Mouse (Mus musculus) lung, embryonic 16.5 days (tissue): ENCODE results near the gene Sf3b3. TPM values are rescaled to one million over a fixed set of nuclear protein-coding genes. Genes with fewer than 3 reads are reported as not detected.

Source experiments
- ATAC-seq: fragments of 200-750 bp; cut with Nextera tagmentation; 2 replicates; pipeline ENCODE4 v1.8.0; 2017; ENCODE audit warnings: low read depth, mild to moderate bottlenecking, moderate library complexity
- H3K27ac ChIP-seq: fragments of 300-500 bp; sonication (generic); 2 replicates; pipeline ENCODE4 v1.5.1; 2014; ENCODE audit warnings: mild to moderate bottlenecking, control low read depth, low read length
- H3K27me3 ChIP-seq: fragments of 300-500 bp; sonication (generic); 2 replicates; pipeline ENCODE4 v1.6.1; 2014; ENCODE audit warnings: low read depth, low read length, mixed read lengths; ENCODE audit not compliant: control insufficient read depth, insufficient read depth
- H3K36me3 ChIP-seq: fragments of 300-500 bp; sonication (generic); 2 replicates; pipeline ENCODE4 v1.6.1; 2014; ENCODE audit warnings: low read length; ENCODE audit not compliant: control insufficient read depth, insufficient read depth
- H3K4me1 ChIP-seq: fragments of 300-500 bp; sonication (generic); replicated peaks from 2 replicates; pipeline ENCODE4 v1.6.1; 2014; ENCODE audit warnings: low read length, mixed read lengths; ENCODE audit not compliant: control insufficient read depth, insufficient read depth
- H3K4me2 ChIP-seq: fragments of 300-500 bp; sonication (generic); 2 replicates; pipeline ENCODE4 v1.6.1; 2014; ENCODE audit warnings: low read depth, low read length, control low read depth
- H3K4me3 ChIP-seq: fragments of 300-500 bp; sonication (generic); 2 replicates; pipeline ENCODE4 v1.5.1; 2014; ENCODE audit warnings: mild to moderate bottlenecking, low read length, control low read depth
- H3K9ac ChIP-seq: fragments of 300-500 bp; sonication (generic); 2 replicates; pipeline ENCODE4 v1.6.1; 2014; ENCODE audit warnings: low read length, control low read depth
- H3K9me3 ChIP-seq: fragments of 300-500 bp; sonication (generic); 2 replicates; pipeline ENCODE4 v1.6.1; 2016; ENCODE audit warnings: low read length; ENCODE audit not compliant: control insufficient read depth
- WGBS: fragments of 180-500 bp; shearing (Covaris S2); extraction: QIAGEN DNeasy Blood & Tissue Kit; methylation state at CpG from one replicate; pipeline ENCODE4 v1.1.7; 2014; 5-methylcytosine and 5-hydroxymethylcytosine counted together
- polyA plus RNA-seq: library from polyadenylated mRNA; unstranded; fragments of >200 nt; fragmentation: Nextera tagmentation; extraction: Ambion mirVana; gene quantifications from 2 replicates; pipeline ENCODE4 v1.2.1, GENCODE M21; 2015

Sf3b3 gene
- polyA plus RNA-seq: 132 and 140 TPM in 2 replicates

- Histone ChIP-seq H3K4me3 (peak within 1 kb of the TSS; percentile 69), H3K4me1 (peaks cover 21% of the 10 kb centered on the region), H3K9ac (peak within 1 kb of the TSS; percentile 92), H3K9me3 (no peaks in the 10 kb centered on the region), H3K27me3 (no peaks in the 10 kb centered on the region), H3K36me3 (peaks cover 27% of the 10 kb centered on the region), H3K27ac (peak within 1 kb of the TSS; percentile 75), H3K4me2 (peak within 1 kb of the TSS; percentile 85)
- WGBS: under 1% methylated on average over 53 of the region's 53 CpGs
- peak; percentile 89 for ATAC-seq
These were observed at the start of gene Sf3b3, which contains the start of gene Cog4 for GRCm38 (mm10) chr8:110846405-110847170. Sf3b3 (minus strand) TSS chr8:110846787. Cog4 (plus strand) TSS chr8:110846600.

DNA sequence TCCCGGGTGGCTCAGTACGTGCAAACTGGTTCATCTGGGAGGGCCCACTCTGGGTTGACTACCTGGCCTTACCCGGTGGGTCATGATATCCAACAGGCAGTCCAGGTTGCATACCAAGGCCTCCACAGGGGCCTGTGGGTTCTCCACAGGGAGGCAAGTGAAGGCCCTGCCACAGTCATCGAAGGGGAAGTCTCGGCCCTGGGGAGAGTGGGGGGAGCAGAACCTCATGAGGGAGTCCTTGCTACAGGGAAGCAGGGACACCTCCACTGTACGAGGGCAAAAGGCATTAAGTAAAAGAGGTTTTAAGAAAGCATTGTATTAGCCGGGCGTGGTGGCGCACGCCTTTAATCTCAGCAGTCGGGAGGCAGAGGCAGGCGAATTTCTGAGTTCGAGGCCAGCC, 49.2 kb upstream of the Sf3b3 start:
- 87% methylated on average over 13 of the region's 13 CpGs for WGBS
- H3K4me1 ChIP-seq: no peaks in the 10 kb centered on the region
- no peak overlapping the region for H3K4me2 ChIP-seq
- no peak overlapping the region for H3K9ac ChIP-seq
- no peaks in the 10 kb centered on the region; the same call in 1 of the 2 replicates for H3K36me3 ChIP-seq
- no peak for ATAC-seq
- no peak overlapping the region for H3K4me3 ChIP-seq
- H3K9me3 ChIP-seq: no peaks in the 10 kb centered on the region
- no peaks in the 10 kb centered on the region for H3K27me3 ChIP-seq
- no peak overlapping the region for H3K27ac ChIP-seq

- WGBS: 71% methylated on average over 9 of the region's 9 CpGs
- no peaks in the 10 kb centered on the region for H3K9me3 ChIP-seq
- H3K27me3 ChIP-seq: no peaks in the 10 kb centered on the region
- no peak overlapping the region for H3K27ac ChIP-seq
- no peak overlapping the region for H3K9ac ChIP-seq
- H3K4me1 ChIP-seq: no peaks in the 10 kb centered on the region
- H3K4me3 ChIP-seq: no peak overlapping the region
- ATAC-seq: no peak
- no peak overlapping the region for H3K4me2 ChIP-seq
- H3K36me3 ChIP-seq: no peaks in the 10 kb centered on the region; the same call in 1 of the 2 replicates
These were observed 48.7 kb upstream of the Sf3b3 start for GRCm38 (mm10) chr8:110895254-110895653.

GRCm38 (mm10) chr8:110894851-110895250, 48.3 kb upstream of the Sf3b3 start:
- no peak overlapping the region for H3K4me3 ChIP-seq
- WGBS: 78% methylated on average over 10 of the region's 10 CpGs
- H3K9me3 ChIP-seq: no peaks in the 10 kb centered on the region
- H3K4me2 ChIP-seq: no peak overlapping the region
- H3K9ac ChIP-seq: no peak overlapping the region
- ATAC-seq: no peak
- H3K36me3 ChIP-seq: no peaks in the 10 kb centered on the region; the same call in 1 of the 2 replicates
- H3K4me1 ChIP-seq: no peaks in the 10 kb centered on the region
- no peak overlapping the region for H3K27ac ChIP-seq
- H3K27me3 ChIP-seq: no peaks in the 10 kb centered on the region

DNA sequence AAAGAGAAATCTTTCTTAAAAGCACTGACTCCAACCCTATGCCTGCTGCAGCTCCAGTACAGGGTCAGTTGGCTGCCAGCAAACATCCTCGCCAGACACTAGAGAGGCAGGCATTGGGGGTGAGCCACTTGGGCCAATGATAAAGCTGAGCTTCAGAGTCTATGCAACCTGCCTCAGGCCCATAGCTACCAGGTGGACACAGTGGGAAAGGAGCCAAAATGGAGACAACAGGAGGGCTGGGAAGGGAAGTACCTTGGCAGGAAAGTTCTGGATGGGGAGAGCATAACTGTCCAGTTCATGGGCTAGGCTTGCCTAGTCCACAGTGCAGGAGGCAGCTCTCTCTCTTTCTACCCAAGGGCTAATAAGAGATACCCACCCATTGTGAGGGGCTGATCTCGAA, 46.3 kb upstream of the Sf3b3 start:
- Histone ChIP-seq H3K27me3 (no peaks in the 10 kb centered on the region), H3K4me3 (no peak overlapping the region), H3K9me3 (no peaks in the 10 kb centered on the region), H3K4me2 (no peak overlapping the region), H3K9ac (no peak overlapping the region), H3K4me1 (no peaks in the 10 kb centered on the region), H3K36me3 (no peaks in the 10 kb centered on the region; the same call in 1 of the 2 replicates), H3K27ac (no peak overlapping the region)
- ATAC-seq: no peak
- 81% methylated on average over 2 of the region's 2 CpGs for WGBS

- Histone ChIP-seq H3K27ac (no peak overlapping the region), H3K9me3 (no peaks in the 10 kb centered on the region), H3K27me3 (no peaks in the 10 kb centered on the region), H3K4me3 (no peak overlapping the region), H3K9ac (no peak overlapping the region), H3K4me2 (no peak overlapping the region), H3K4me1 (no peaks in the 10 kb centered on the region), H3K36me3 (peaks cover 3% of the 10 kb centered on the region; the same call in 1 of the 2 replicates)
- 82% methylated on average over 7 of the region's 7 CpGs for WGBS
- ATAC-seq: no peak
These were observed 45.5 kb upstream of the Sf3b3 start for GRCm38 (mm10) chr8:110892040-110892439.

DNA sequence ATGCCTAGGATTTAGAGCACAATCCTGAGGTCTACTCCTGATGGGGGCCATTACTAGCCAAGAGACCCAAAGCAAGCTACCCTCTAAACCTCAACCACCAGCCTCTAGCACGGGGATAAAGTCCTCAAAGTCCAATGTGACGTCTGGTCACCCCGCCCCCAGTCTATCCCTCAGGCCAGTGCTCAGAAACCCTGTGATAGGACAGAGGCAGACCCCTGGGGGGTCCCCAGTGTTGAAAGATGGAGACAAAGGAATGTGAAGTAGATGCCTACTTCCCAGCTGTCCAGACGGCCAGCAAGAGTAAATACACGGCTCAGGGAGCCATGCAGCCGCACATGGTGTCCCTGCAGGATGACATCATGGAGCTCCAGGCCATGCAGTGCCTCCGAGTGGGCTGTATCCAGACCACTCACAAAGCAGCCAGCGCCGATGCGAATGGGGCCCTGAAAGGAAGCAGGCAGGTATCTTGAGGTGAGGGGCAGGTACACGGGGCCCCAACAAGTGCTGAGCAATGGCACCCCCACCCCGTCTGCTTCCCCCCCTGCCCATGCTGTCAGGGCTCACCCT, 43.4 kb upstream of the Sf3b3 start:
- Histone ChIP-seq H3K9ac (no peak overlapping the region), H3K4me2 (no peak overlapping the region), H3K9me3 (no peaks in the 10 kb centered on the region), H3K27ac (no peak overlapping the region), H3K27me3 (no peaks in the 10 kb centered on the region), H3K36me3 (peaks cover 3% of the 10 kb centered on the region; the same call in 1 of the 2 replicates), H3K4me1 (no peaks in the 10 kb centered on the region), H3K4me3 (no peak overlapping the region)
- WGBS: 46% methylated on average over 12 of the region's 12 CpGs
- ATAC-seq: no peak

DNA sequence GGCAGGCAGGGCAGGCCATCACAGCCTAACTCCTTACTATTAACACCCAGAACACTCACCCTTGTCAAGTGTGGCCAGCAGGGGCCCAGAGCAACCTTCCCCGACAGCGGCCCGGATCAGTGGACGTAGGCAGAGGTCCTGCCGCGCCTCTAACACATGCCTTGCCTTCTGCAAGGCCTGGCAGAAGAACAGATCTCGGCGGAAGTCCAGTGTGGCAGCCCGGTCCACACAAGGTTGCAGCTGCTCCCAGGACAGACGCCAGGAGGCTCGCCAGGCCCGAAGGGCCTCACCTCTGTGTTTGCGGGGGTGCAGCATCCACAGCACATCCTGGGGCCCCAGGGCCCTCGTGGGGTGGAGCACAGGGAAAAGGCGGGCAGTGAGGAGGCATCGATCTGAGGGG, 42.3 kb upstream of the Sf3b3 start:
- no peak for ATAC-seq
- H3K27ac ChIP-seq: no peak overlapping the region
- H3K9me3 ChIP-seq: no peaks in the 10 kb centered on the region
- H3K4me1 ChIP-seq: no peaks in the 10 kb centered on the region
- no peaks in the 10 kb centered on the region for H3K27me3 ChIP-seq
- H3K4me2 ChIP-seq: no peak overlapping the region
- H3K9ac ChIP-seq: no peak overlapping the region
- 84% methylated on average over 16 of the region's 16 CpGs for WGBS
- H3K4me3 ChIP-seq: no peak overlapping the region
- peaks cover 8% of the 10 kb centered on the region for H3K36me3 ChIP-seq

DNA sequence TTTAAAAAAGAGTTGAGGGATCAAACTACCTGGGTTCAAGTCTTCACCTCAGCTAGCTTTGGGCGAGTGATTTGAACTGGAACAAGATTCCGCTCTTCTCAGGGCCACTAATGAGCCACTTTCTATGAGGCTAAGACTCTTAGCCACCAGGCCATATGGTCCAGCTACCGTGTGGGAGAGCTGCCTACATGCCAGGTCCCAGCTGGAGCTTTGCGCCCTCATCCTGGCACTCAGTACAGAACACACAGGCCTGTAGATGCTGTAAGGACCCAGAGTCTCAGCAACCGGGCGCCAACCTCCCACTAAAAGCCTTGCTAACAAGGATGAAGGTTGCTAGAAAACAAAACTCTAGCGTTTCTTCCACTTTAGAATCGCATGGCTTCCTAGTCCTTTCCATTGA, 41.9 kb upstream of the Sf3b3 start:
- Histone ChIP-seq H3K4me2 (no peak overlapping the region), H3K9me3 (no peaks in the 10 kb centered on the region), H3K4me1 (no peaks in the 10 kb centered on the region), H3K9ac (no peak overlapping the region), H3K36me3 (peaks cover 11% of the 10 kb centered on the region), H3K4me3 (no peak overlapping the region), H3K27me3 (no peaks in the 10 kb centered on the region), H3K27ac (no peak overlapping the region)
- WGBS: 87% methylated on average over 8 of the region's 8 CpGs
- no peak for ATAC-seq
